Mouse (Mus musculus) testis, adult 2 months (tissue): ENCODE measurements at regions not wholly inside any gene's neighbourhood (a gene's known extent, or its start where the extent isn't known, plus 50 kb on each side); places are given as distances from the start of the nearest gene placed in this dataset.

Experiments used
- H3K27ac ChIP-seq: fragments of 200-500 bp; 2 replicates; pipeline ENCODE4 v1.5.1; 2012; ENCODE audit warnings: low read depth, low read length; ENCODE audit not compliant: control insufficient read depth, insufficient read depth
- H3K27me3 ChIP-seq: fragments of 200-500 bp; 2 replicates; pipeline ENCODE4 v1.6.1; 2012; ENCODE audit warnings: mild to moderate bottlenecking, low read length, moderate library complexity; ENCODE audit not compliant: control insufficient read depth, insufficient read depth
- H3K36me3 ChIP-seq: fragments of 200-500 bp; 2 replicates; pipeline ENCODE4 v1.6.1; 2012; ENCODE audit warnings: mild to moderate bottlenecking, low read length; ENCODE audit not compliant: control insufficient read depth, insufficient read depth
- H3K4me1 ChIP-seq: fragments of 200-500 bp; 2 replicates; pipeline ENCODE4 v1.6.1; 2012; ENCODE audit warnings: low read length; ENCODE audit not compliant: control insufficient read depth, insufficient read depth
- H3K4me3 ChIP-seq: fragments of 200-500 bp; 2 replicates; pipeline ENCODE4 v1.5.1; 2012; ENCODE audit warnings: low read depth, mild to moderate bottlenecking, low read length, moderate library complexity, mixed read lengths; ENCODE audit not compliant: control insufficient read depth
- CTCF ChIP-seq: fragments of 200-500 bp; IDR thresholded peaks from 2 replicates; pipeline ENCODE4 v1.5.1; 2012; ENCODE audit warnings: low read depth, mild to moderate bottlenecking, inconsistent platforms, low read length, moderate library complexity; ENCODE audit not compliant: control insufficient read depth, insufficient read depth, insufficient replicate concordance
- POLR2A ChIP-seq: fragments of 200-500 bp; IDR thresholded peaks from 2 replicates; pipeline ENCODE4 v1.6.1; 2012; ENCODE audit warnings: low read depth, mild to moderate bottlenecking, inconsistent platforms, low read length, moderate library complexity; ENCODE audit not compliant: control insufficient read depth

- H3K27ac ChIP-seq: no peak overlapping the region
- no peak for TF ChIP-seq POLR2A
- no peak for TF ChIP-seq CTCF
- H3K27me3 ChIP-seq: no peaks in the 10 kb centered on the region
- H3K4me1 ChIP-seq: no peaks in the 10 kb centered on the region
- no peak overlapping the region for H3K4me3 ChIP-seq
- H3K36me3 ChIP-seq: no peaks in the 10 kb centered on the region
Measured at GRCm38 (mm10) chr1:76944046-76944445, 570.8 kb downstream of the Epha4 start.

- no peaks in the 10 kb centered on the region for H3K36me3 ChIP-seq
- no peak overlapping the region for H3K4me3 ChIP-seq
- no peak overlapping the region for H3K27ac ChIP-seq
- H3K4me1 ChIP-seq: no peaks in the 10 kb centered on the region
- TF ChIP-seq POLR2A: no peak
- no peak for TF ChIP-seq CTCF
- no peaks in the 10 kb centered on the region for H3K27me3 ChIP-seq
Measured at GRCm38 (mm10) chr1:76955031-76955430, 559.9 kb downstream of the Epha4 start.

DNA sequence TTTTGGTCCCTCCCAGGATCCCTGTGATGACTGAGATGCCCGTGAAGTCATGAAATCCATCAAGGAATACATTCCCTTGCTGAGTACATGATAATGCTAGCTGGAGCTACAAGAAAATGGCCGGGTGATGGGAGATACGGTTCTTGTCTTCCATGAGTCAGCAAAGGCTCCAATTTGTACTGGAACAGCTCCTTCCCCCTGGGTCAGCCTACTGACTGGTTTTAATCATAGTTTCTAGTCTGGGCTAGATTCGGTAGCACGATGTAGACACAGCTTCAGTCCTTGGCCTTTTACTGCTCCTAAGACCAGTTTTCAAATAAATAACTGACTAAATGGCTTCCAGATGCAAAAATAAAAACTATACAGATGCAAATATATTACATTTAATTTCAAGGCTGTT, 557.5 kb downstream of the Epha4 start:
- H3K27me3 ChIP-seq: no peaks in the 10 kb centered on the region
- H3K27ac ChIP-seq: no peak overlapping the region
- no peaks in the 10 kb centered on the region for H3K4me1 ChIP-seq
- TF ChIP-seq CTCF: no peak
- H3K36me3 ChIP-seq: no peaks in the 10 kb centered on the region
- H3K4me3 ChIP-seq: no peak overlapping the region

DNA sequence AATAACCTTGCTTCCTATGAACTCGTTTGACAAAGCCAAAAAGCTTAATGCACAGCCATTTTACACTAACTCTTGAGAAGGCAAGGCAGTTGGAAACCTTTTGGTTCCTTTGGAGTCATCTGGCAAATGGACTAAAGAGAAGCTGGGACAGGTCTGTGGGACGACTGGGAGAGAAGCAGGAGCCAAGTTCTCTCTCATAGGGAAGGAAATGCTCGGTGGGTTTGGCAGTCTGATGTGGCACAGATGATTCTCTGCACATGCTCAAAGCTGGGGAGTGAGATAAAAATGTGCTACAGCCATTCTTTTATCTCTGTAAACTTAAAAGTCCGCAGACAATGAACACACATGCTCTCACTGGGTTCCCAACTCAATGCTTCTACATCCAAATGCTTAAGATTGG, 556.2 kb downstream of the Epha4 start:
- Histone ChIP-seq H3K4me1 (no peaks in the 10 kb centered on the region), H3K27ac (no peak overlapping the region), H3K36me3 (no peaks in the 10 kb centered on the region), H3K27me3 (no peaks in the 10 kb centered on the region), H3K4me3 (no peak overlapping the region)
- TF ChIP-seq CTCF: no peak
- TF ChIP-seq POLR2A: no peak

DNA sequence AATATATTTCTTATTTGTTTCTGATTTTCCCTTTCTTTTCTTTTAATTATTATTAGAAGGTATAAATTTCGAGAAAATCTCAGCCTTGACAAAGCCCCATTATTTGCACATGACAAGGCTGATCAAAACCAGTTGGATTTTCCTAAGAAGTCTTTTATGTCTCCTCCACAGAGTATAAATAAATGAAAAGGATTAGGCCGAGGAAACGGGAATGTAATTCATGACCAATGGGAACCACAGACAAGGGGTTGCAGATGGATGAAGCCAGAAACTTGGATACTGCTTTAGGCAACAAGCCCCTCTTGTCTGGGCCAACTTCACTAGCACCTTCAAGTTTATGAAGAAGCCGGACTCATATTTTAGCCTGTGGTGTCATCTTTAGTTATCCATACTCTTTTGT, 542.4 kb downstream of the Epha4 start:
- Histone ChIP-seq H3K27ac (no peak overlapping the region), H3K27me3 (no peaks in the 10 kb centered on the region), H3K4me3 (no peak overlapping the region), H3K36me3 (no peaks in the 10 kb centered on the region), H3K4me1 (peaks cover 2% of the 10 kb centered on the region)
- TF ChIP-seq POLR2A: no peak
- no peak for TF ChIP-seq CTCF

- Histone ChIP-seq H3K36me3 (no peaks in the 10 kb centered on the region), H3K4me3 (peak overlapping the region; percentile 37; the same call in 1 of the 2 replicates), H3K27ac (no peak overlapping the region), H3K27me3 (no peaks in the 10 kb centered on the region), H3K4me1 (peaks cover 2% of the 10 kb centered on the region)
- TF ChIP-seq POLR2A (no peak), CTCF (no peak)
Measured at GRCm38 (mm10) chr1:76975077-76975945, 539.6 kb downstream of the Epha4 start.

GRCm38 (mm10) chr1:76980498-76981152, 534.3 kb downstream of the Epha4 start:
- TF ChIP-seq CTCF (no peak), POLR2A (no peak)
- H3K36me3 ChIP-seq: no peaks in the 10 kb centered on the region
- no peaks in the 10 kb centered on the region for H3K27me3 ChIP-seq
- H3K4me3 ChIP-seq: no peak overlapping the region
- no peak overlapping the region for H3K27ac ChIP-seq
- peaks cover 2% of the 10 kb centered on the region for H3K4me1 ChIP-seq
